Mouse (Mus musculus) small intestine, adult 2 months (tissue): ENCODE measurements around the gene Trim39.

ENCODE experiments used
- CTCF ChIP-seq: fragments of 200-500 bp; IDR thresholded peaks from 2 replicates; pipeline ENCODE4 v1.5.1; 2012; ENCODE audit warnings: low read depth, mild to moderate bottlenecking, control low read depth, inconsistent platforms, low read length, moderate library complexity, mixed read lengths; ENCODE audit not compliant: insufficient replicate concordance, insufficient read length; ENCODE audit errors: extremely low read depth
- POLR2A ChIP-seq: fragments of 200-500 bp; IDR thresholded peaks from 2 replicates; pipeline ENCODE4 v1.6.1; 2012; ENCODE audit warnings: low read depth, mild to moderate bottlenecking, control low read depth, inconsistent platforms, low read length, moderate library complexity

- no peak for TF ChIP-seq POLR2A
- no peak for TF ChIP-seq CTCF
Observed at GRCm38 (mm10) chr17:36225231-36225824, 46.7 kb downstream of the Trim39 start.
